17 mouse cellular contexts compared by ENCODE assay signal in the genomic region with DNA sequence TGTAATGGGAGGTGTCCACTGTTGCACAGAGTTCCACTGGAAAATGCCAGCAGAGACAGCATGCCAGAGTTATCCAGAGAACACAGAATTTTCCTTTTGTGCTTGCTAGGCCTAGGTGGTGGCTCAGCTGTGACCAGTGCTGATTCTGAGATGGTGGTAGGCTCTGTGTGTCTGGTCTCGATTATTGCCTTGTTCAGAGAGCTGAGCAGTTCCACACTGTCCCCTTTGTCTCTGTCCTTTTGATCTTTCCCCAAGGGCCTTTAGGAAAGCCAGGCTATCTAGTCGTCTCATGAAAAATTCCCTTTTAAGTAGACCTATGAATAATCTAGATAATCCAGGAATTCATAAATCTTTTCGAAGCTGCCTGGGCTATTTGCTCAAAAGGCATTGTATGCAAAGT. TPM values are rescaled to one million over a fixed set of nuclear protein-coding genes. Genes with fewer than 3 reads are reported as not detected.
"Had no signal": no experiment of that assay in that cellular context is flagged by ENCODE, and none has a peak within 500 bp of the region (broad histone marks: within the 10 kb centered on the region; RNA-seq: fewer than 3 reads in every experiment).

No protein-coding gene starts in this region.

- H3K36me3 ChIP-seq: intestine, embryonic 15.5 days; liver, embryonic 13.5 days; neural tube, embryonic 13.5 days; stomach, embryonic 15.5 days had no signal

- H3K9ac ChIP-seq: intestine, embryonic 15.5 days; liver, embryonic 13.5 days; neural tube, embryonic 13.5 days; stomach, embryonic 15.5 days had no signal

- H3K4me3 ChIP-seq: intestine, embryonic 15.5 days; layer of hippocampus, adult 2 months; liver, embryonic 13.5 days; myocyte; neural tube, embryonic 13.5 days; stomach, embryonic 15.5 days had no signal

- ATAC-seq: intestine, embryonic 15.5 days had no signal

- H3K4me1 ChIP-seq: intestine, embryonic 15.5 days; liver, embryonic 13.5 days; neural tube, embryonic 13.5 days; stomach, embryonic 15.5 days had no signal

- H3K27me3 ChIP-seq: intestine, embryonic 15.5 days; liver, embryonic 13.5 days; stomach, embryonic 15.5 days had no signal

- DNase-seq: kidney, adult 11 months; kidney, adult 9 months; kidney, postnatal 14 days; layer of hippocampus, adult 9-11 months; liver, embryonic 13.5 days; lung, adult 2 months; lung, postnatal 14 days; lung, postnatal 4 days; retina, postnatal 1 day; right cerebral cortex, postnatal 25 days; spleen, adult 18-20 months; thymus, postnatal 25 days had no signal

- H3K9me3 ChIP-seq: intestine, embryonic 15.5 days; liver, embryonic 13.5 days; neural tube, embryonic 13.5 days; stomach, embryonic 15.5 days had no signal

- H3K27ac ChIP-seq: intestine, embryonic 15.5 days; layer of hippocampus, adult 2 months; liver, embryonic 13.5 days; neural tube, embryonic 13.5 days; stomach, embryonic 15.5 days had no signal

- H3K4me2 ChIP-seq: intestine, embryonic 15.5 days; liver, embryonic 13.5 days; neural tube, embryonic 13.5 days; stomach, embryonic 15.5 days had no signal

RNA-seq across cellular contexts. Expression of a gene that starts 47.3 kb away (rescaled TPM):
- polyA plus RNA-seq: myocyte had no signal
